15 mouse cellular contexts compared by ENCODE assay signal in the genomic region with DNA sequence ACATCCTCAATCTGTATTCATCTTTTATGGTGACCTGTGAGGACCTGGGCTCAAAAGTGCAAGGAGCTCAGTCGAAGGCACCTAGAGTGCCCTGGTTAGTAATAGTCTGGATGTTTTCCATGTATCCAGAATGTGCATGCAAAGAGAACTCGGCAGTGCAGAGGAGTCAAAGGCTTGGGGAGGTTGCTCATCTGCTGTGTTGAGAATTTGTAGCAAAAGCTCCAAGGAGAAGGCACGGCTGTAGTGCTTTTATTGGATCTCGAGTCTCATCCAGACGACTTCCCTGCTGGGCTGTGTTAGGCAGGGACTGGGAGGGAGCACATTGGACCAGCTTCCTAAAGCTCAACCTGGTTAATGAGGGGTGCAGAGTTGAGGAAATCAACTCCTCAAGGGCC.
"Had no signal": no experiment of that assay in that cellular context is flagged by ENCODE, and none has a peak within 500 bp of the region (broad histone marks: within the 10 kb centered on the region; RNA-seq: fewer than 3 reads in every experiment).

No protein-coding gene starts in this region.

- H3K36me3 ChIP-seq: limb, embryonic 10.5 days; liver, embryonic 15.5 days; neural tube, embryonic 12.5 days; stomach, embryonic 15.5 days had no signal

- H3K4me3 ChIP-seq: limb, embryonic 10.5 days; liver, embryonic 15.5 days; neural tube, embryonic 12.5 days; stomach, embryonic 15.5 days had no signal

- H3K4me1 ChIP-seq: limb, embryonic 10.5 days; liver, embryonic 15.5 days; neural tube, embryonic 12.5 days; stomach, embryonic 15.5 days had no signal

- H3K27me3 ChIP-seq: liver, embryonic 15.5 days; neural tube, embryonic 12.5 days; stomach, embryonic 15.5 days had no signal

- H3K9ac ChIP-seq: liver, embryonic 15.5 days; neural tube, embryonic 12.5 days; stomach, embryonic 15.5 days had no signal

- ATAC-seq: inflammation-experienced regulatory T-cells, adult 6 months; intestine, postnatal 0 days; lung, postnatal 0 days had no signal

- H3K4me2 ChIP-seq: liver, embryonic 11.5 days; liver, embryonic 15.5 days; neural tube, embryonic 12.5 days; stomach, embryonic 15.5 days had no signal

- DNase-seq: kidney, adult 8-10 months; kidney, postnatal 25 days; lung, adult 2 months; lung, postnatal 36 days; midbrain, embryonic 14.5 days; thymus, adult 2 months; thymus, postnatal 25 days had no signal

- H3K9me3 ChIP-seq: limb, embryonic 10.5 days; liver, embryonic 15.5 days; neural tube, embryonic 12.5 days; stomach, embryonic 15.5 days had no signal

- H3K27ac ChIP-seq: limb, embryonic 10.5 days; liver, embryonic 15.5 days; neural tube, embryonic 12.5 days; stomach, embryonic 15.5 days had no signal
